Mouse (Mus musculus): ENCODE results near the gene Tbc1d10b.

Tbc1d10b gene

DNA sequence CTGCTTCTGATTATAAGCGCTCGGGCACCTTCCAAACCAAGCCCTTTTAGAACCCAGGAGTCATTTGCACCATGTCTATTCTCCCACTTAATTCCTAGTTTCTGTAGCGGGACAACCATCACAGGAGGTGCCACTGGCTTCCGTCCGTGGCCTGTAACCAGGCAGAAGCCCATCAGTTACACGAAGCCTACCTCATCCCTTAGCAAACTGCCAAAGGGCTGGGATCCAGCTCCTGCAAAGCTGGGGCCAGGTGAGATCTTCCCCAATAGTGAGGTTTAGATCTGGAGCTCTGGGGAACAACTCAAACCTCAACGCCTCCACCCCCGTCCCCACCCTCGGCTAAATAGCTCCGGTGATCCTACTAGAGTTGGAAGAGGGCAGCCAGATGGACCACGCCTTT lies 11.8 kb downstream of the Tbc1d10b start:
- no peak for DNase-seq

DNA sequence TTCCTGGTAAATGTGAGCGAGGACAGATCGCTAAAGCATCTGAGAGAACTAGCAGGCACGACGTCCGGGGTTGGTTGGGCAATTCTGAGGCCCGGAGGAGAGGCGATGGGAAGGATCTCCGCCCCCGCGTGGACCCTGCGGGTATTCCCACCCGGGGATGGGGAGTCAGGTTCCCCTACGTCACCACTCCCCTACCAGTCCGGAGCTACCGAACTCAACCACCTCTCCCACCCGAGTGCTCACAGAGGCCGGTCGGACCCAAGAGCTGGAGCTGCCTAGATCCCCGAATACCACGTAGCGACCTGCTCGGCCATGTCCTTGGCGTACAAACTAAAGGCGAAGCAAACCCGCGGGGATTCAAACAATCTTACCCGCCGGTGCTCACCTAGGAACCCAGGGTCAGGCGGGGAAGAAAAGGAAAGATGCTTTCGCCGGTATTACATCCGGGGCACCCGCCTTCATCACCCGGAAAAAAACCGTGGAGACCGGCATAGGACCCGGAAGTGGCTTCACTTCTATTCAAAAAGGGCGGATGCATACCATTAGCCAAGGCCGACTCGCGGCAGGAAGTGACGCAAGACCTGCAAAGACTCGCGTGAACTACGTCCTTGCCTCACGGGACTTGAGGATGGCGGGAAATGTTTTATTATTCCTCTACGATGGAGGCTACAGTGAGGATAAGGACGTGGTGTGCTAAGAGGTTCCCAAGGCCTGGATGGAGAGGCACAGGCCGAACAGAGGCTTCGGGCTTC lies 12.5 kb downstream of the Tbc1d10b start, which contains the start of gene Cd2bp2:
Gene Cd2bp2, minus strand, starts transcription at position 507 of the 752 bp plus-strand sequence.
- DNase-seq: peak; percentile 91 to 94

- DNase-seq: no peak
Observed at GRCm38 (mm10) chr7:127194633-127195029, 13.6 kb downstream of the Tbc1d10b start.

GRCm38 (mm10) chr7:127194011-127194632 lies 14.1 kb downstream of the Tbc1d10b start:
- DNase-seq: no peak

- no peak for DNase-seq
Observed at GRCm38 (mm10) chr7:127192989-127193388, 15.3 kb downstream of the Tbc1d10b start.

DNA sequence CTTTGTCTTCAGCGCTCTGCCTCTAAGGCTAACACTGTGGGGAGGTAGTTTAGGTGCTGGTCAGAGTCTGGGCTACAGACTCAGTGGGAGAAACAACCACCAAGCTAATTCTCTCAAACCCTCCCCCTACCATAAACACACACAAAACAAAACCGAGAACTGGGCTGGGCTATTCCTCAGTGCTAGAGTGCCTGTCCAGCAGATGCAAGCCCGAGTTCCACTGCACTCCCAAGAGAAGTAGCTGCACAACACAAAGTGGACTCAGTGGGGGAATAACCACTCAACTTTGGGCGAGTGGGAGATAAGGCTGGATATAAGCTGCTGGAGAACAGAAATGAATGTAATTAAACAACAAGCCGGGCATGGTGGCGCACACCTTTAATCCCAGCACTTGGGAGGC lies 17.6 kb downstream of the Tbc1d10b start:
- no peak for DNase-seq

DNA sequence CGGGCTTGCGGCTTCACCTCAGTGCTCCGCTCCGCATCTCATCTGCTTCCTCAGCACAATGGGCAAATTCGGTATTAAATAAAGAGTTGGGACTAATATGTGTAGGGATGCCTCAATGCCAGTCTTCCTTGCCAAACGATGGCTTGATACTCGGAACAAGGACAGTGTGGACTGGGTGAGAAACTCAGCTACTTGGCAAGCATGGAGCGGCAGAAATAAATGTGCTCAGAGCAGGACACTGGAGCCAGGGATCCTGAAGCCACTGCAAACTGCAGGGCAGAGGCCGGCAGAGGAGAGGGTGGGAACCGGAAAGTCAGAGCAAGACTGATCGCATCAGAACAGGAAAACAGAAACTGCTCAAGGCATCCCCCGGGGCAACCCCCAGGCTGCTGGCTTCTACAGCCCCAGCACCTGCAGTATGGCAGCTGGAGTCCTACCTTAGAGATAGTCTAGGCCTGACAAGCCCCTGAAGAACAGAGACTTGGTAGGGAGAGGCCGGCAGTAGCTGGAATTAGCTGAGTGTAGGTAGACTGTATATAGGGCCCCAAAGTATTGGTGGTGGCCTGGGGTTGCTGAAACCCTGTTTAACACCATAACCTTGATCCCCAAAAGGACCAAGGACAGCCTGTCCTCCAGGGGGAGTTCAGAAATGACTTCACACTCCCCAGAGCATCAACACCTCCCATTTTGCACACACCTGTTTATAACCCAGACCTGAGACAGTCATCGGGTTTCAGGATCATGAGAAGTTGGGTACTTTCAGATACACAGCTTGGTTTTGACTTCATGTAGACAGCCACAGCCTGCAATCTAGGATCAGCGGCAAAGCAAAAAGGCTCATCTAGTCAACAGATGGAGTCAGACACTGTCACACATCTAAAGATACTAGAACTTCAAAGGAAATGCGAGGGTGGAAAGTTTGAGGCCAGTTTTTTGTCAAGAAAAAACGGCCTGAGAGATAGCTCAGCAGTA lies 19.7 kb downstream of the Tbc1d10b start:
- DNase-seq: peak in 1 of 2 experiments; percentile 16

GRCm38 (mm10) chr7:127187351-127187750 lies 20.9 kb downstream of the Tbc1d10b start:
- no peak for DNase-seq

DNA sequence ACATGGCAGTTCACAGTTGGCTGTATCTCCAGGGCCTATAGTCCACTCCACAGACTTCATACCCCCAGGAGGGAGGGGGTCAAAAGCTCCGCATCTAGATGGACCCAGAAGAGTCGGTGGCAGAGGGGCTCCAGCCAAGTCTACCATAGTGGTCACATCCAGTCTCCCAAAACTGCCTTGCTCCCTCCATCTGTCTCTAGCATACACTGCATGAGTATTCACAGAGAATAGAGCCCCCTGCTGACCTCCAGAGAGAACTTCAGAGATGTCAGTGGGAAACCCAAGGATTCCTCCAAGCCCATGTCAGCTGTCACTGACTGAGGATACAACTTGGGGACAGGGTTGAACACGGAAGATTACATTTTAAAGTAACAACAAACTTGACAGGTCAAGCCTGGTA lies 22.7 kb downstream of the Tbc1d10b start:
- DNase-seq: peak in 1 of 2 experiments; percentile 34

DNA sequence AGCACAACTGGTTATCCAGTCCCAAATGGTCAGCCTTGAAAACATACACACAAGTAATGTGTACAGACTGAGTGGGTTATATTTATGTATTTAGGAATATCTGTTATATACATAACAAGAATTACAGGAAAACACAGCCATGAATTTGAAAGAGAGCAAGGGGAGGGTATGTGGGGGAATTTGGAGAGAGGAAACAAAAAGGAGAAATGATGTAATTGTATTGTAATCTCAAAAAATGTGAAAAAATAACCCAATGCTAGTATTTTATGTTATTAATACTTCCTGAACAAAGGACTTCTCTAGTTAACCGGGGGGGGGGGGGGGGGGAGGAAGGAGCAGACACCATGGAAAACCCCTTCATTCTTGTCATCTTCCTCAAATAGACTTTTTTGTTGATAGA lies 23.5 kb downstream of the Tbc1d10b start:
- DNase-seq: no peak

GRCm38 (mm10) chr7:127183828-127184227 lies 24.4 kb downstream of the Tbc1d10b start:
- peak; percentile 33 to 43 for DNase-seq

DNA sequence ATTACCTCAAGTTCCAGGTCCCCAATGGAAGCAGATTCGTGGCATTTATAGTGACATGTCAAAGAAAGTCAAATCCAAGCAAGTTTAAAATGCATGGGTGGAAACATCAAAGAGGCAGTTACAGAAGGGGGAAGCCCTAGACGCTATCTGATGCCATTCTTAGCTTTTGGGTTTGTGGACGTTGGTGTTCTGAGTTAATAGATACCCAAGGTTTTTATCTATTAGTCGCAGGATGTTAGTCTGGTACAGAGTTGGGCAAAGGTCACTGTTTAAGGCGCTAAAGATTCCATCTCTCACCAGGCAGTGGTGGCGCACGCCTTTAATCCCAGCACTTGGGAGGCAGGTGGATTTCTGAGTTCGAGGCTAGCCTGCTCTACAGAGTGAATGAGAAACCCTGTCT lies 24.9 kb downstream of the Tbc1d10b start:
- no peak for DNase-seq

GRCm38 (mm10) chr7:127181724-127182123 lies 26.5 kb downstream of the Tbc1d10b start:
- DNase-seq: peak in 1 of 2 experiments; percentile 29

DNA sequence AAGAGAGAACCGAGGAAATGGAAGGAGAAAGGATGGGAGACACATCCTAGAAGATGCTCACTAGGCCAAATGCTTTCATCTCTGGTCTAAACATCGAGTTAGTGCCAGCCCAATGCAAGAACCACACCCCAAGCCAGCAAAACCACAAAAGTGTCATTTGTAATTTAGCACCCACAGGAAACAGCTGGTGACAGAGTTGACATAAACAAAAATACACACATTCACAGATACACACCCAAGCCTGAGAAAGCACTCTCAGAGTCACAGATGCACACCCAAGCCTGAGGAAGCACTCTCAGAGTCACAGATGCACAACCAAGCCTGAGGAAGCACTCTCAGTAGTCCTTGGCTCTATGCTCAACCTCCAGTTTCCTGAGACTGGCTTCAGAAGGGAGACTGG lies 27.5 kb downstream of the Tbc1d10b start:
- DNase-seq: peak; percentile 24 to 40

DNA sequence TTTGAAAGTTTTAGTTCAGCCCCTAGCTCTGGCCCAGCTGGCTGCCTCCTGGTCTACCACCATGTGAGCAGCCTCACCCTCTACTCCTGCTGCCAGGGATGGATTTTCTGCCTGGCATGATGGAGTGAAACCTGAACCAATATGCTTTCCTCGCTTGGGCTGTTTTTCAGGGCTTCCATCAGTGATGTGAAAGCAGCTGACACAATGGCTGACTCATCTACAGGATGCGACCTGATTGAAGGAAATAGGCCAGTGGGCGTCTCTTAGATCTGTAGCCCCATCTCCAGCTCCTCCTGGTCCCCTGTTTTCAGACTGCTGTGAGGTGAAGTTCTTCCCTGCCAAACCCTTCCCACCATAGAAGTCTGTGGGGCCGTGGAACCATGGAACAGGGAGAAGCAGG lies 31.3 kb downstream of the Tbc1d10b start:
- no peak for DNase-seq

- no peak for DNase-seq
Observed at GRCm38 (mm10) chr7:127166501-127166900, 41.8 kb downstream of the Tbc1d10b start.

DNA sequence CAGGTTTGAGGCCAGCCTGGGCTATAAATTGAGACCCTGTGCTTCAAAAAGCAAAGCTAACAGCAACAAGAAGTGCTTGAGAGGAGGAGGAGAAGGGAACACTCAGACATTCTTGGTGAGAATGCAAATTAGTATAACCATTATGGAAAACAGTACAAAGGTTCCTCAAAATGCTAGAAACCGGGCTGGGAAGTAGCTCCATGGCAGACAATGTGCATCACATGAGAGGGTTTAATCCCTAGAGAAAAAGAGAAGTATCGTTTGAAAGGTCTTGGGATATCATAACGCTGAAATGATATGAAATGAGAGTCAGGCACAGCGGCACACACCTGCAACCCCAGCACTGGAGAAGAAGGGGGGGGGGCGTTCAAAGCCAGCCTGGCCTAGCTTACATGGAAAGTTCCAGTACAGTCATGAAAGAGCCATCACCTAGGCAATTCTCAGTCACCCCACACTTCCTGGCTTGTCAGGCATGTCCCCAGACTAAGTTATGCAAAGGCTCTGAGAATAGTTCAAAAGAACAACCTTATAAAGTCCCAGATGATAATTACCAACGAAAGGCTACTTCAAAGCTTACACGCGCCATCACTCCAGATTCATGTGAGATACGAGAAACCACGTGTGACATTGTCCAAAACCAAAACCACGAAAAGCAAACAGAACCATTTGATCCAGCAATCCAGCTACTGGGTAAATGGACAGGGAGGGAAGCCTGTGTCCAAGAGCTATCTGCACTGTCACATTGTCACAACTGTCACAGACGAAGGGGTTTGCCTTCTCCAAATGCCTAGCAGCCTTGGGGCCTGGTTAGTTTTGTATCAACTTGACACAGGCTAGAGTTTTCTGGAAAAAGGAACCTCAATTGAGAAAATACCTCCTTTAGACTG lies 42.4 kb downstream of the Tbc1d10b start:
- no peak for DNase-seq

- DNase-seq: peak in 1 of 2 experiments; percentile 21
Observed at GRCm38 (mm10) chr7:127164002-127164401, 44.3 kb downstream of the Tbc1d10b start.

DNA sequence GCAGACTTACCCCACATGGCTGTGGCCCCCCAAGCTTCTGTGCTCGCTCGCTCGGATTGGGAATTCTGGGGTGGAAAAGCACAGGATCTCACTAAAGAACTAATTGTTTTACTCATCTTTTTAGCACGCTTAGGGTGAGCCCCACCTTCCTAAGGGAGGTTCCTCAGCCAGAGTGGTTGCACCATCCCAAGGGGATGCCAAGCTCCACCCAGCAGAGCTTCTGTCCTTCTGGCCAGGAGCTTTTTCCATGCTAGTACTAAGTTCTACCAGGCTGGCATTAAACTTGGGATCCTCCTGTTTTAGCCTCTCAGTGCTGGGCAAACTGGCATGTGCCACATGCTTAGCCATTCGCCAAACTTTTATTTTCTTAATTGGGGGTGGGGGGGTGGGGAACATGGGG lies 45.7 kb downstream of the Tbc1d10b start:
- DNase-seq: no peak

DNA sequence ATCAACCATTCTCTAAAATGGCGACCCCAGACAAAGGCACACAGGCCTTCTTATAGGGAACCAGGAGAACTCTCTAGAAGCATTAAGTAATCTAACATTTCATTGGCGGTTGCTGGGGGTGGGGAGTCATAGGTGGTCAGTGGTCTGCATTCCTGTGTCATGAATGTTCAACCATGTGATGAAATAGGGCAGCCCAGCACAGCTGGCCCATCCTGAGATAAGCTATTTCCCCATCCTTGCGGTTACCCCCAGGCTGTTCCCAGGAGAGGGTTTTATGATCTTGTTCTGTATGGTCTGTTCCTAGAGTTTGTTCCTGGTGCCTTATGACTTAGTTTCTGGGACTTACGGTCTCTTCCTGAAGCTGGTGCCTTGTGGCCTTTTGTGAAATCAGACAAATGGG lies 50.7 kb downstream of the Tbc1d10b start:
- no peak for DNase-seq

GRCm38 (mm10) chr7:127153477-127153876 lies 54.8 kb downstream of the Tbc1d10b start:
- DNase-seq: no peak

- no peak for DNase-seq
Observed at GRCm38 (mm10) chr7:127152464-127152863, 55.8 kb downstream of the Tbc1d10b start.
